Mouse (Mus musculus): ENCODE results near the gene 2200002D01Rik. TPM values are rescaled to one million over a fixed set of nuclear protein-coding genes. Genes with fewer than 3 reads are reported as not detected.

2200002D01Rik gene
- polyA plus RNA-seq, 1 experiment = 0.10 TPM

GRCm38 (mm10) chr7:29290691-29291485, 42.6 kb upstream of the 2200002D01Rik start:
- TF ChIP-seq CTCF (IDR thresholded peaks at IDR 0.05; ENCODE audit: extremely low read depth, insufficient read depth, low read length) = no peak
- TF ChIP-seq POLR2A (IDR thresholded peaks at IDR 0.05; ENCODE audit: extremely low read depth, insufficient read depth, low read length) = no peak
- peak overlapping the region; percentile 34 for H3K4me3 ChIP-seq (ENCODE audit: insufficient read depth, low read length)
- peak overlapping the region; percentile 82 for H3K27ac ChIP-seq (ENCODE audit: insufficient read depth, low read length)
- H3K4me1 ChIP-seq (ENCODE audit: control insufficient read depth, insufficient read depth, low read length) = no peaks in the 10 kb centered on the region

GRCm38 (mm10) chr7:29289856-29290255, 41.6 kb upstream of the 2200002D01Rik start:
- peak overlapping the region; percentile 34 for H3K4me3 ChIP-seq (ENCODE audit: insufficient read depth, low read length)
- no peak for TF ChIP-seq POLR2A (IDR thresholded peaks at IDR 0.05; ENCODE audit: extremely low read depth, insufficient read depth, low read length)
- no peak for TF ChIP-seq CTCF (IDR thresholded peaks at IDR 0.05; ENCODE audit: extremely low read depth, insufficient read depth, low read length)
- no peaks in the 10 kb centered on the region for H3K4me1 ChIP-seq (ENCODE audit: control insufficient read depth, insufficient read depth, low read length)
- H3K27ac ChIP-seq (ENCODE audit: insufficient read depth, low read length) = peak overlapping the region; percentile 64

- TF ChIP-seq CTCF (IDR thresholded peaks at IDR 0.05; ENCODE audit: extremely low read depth, insufficient read depth, low read length) = peak; percentile 48
- TF ChIP-seq POLR2A (IDR thresholded peaks at IDR 0.05; ENCODE audit: extremely low read depth, insufficient read depth, low read length) = no peak
- H3K4me1 ChIP-seq (ENCODE audit: control insufficient read depth, insufficient read depth, low read length) = no peaks in the 10 kb centered on the region
- peak within 1 kb of the TSS; percentile 64 for H3K27ac ChIP-seq (ENCODE audit: insufficient read depth, low read length)
Measured at GRCm38 (mm10) chr7:29288942-29289638, 40.8 kb upstream of the 2200002D01Rik start, which contains the start of gene Ppp1r14a. Ppp1r14a (plus strand) TSS chr7:29289308.

GRCm38 (mm10) chr7:29288079-29288478, 39.8 kb upstream of the 2200002D01Rik start:
- no peak overlapping the region for H3K27ac ChIP-seq (ENCODE audit: insufficient read depth, low read length)
- TF ChIP-seq CTCF (IDR thresholded peaks at IDR 0.05; ENCODE audit: extremely low read depth, insufficient read depth, low read length) = no peak
- no peak for TF ChIP-seq POLR2A (IDR thresholded peaks at IDR 0.05; ENCODE audit: extremely low read depth, insufficient read depth, low read length)
- no peaks in the 10 kb centered on the region for H3K4me1 ChIP-seq (ENCODE audit: control insufficient read depth, insufficient read depth, low read length)
- no peak overlapping the region for H3K4me3 ChIP-seq (ENCODE audit: insufficient read depth, low read length)

More at GRCm38 (mm10) chr7:29288942-29289638, 40.8 kb upstream of the 2200002D01Rik start, which contains the start of gene Ppp1r14a:
- H3K4me3 ChIP-seq (ENCODE audit: insufficient read depth, low read length) = peak within 1 kb of the TSS; percentile 34

- H3K27ac ChIP-seq (ENCODE audit: insufficient read depth, low read length) = no peak overlapping the region
- no peaks in the 10 kb centered on the region for H3K4me1 ChIP-seq (ENCODE audit: control insufficient read depth, insufficient read depth, low read length)
- TF ChIP-seq CTCF (IDR thresholded peaks at IDR 0.05; ENCODE audit: extremely low read depth, insufficient read depth, low read length) = no peak
- no peak for TF ChIP-seq POLR2A (IDR thresholded peaks at IDR 0.05; ENCODE audit: extremely low read depth, insufficient read depth, low read length)
- no peak overlapping the region for H3K4me3 ChIP-seq (ENCODE audit: insufficient read depth, low read length)
Measured at GRCm38 (mm10) chr7:29287481-29287880, 39.2 kb upstream of the 2200002D01Rik start.

- TF ChIP-seq POLR2A (IDR thresholded peaks at IDR 0.05; ENCODE audit: extremely low read depth, insufficient read depth, low read length) (no peak), CTCF (IDR thresholded peaks at IDR 0.05; ENCODE audit: extremely low read depth, insufficient read depth, low read length) (no peak)
- H3K27ac ChIP-seq (ENCODE audit: insufficient read depth, low read length) = no peak overlapping the region
- H3K4me3 ChIP-seq (ENCODE audit: insufficient read depth, low read length) = no peak overlapping the region
- peaks cover 2% of the 10 kb centered on the region; the same call in 1 of the 2 replicates for H3K4me1 ChIP-seq (ENCODE audit: control insufficient read depth, insufficient read depth, low read length)
Measured at GRCm38 (mm10) chr7:29284523-29284922, 36.3 kb upstream of the 2200002D01Rik start.

GRCm38 (mm10) chr7:29283876-29284275, 35.6 kb upstream of the 2200002D01Rik start:
- Histone ChIP-seq H3K27ac (ENCODE audit: insufficient read depth, low read length) (no peak overlapping the region), H3K4me3 (ENCODE audit: insufficient read depth, low read length) (no peak overlapping the region), H3K4me1 (ENCODE audit: control insufficient read depth, insufficient read depth, low read length) (peaks cover 2% of the 10 kb centered on the region; the same call in 1 of the 2 replicates)
- TF ChIP-seq POLR2A (IDR thresholded peaks at IDR 0.05; ENCODE audit: extremely low read depth, insufficient read depth, low read length) (no peak), CTCF (IDR thresholded peaks at IDR 0.05; ENCODE audit: extremely low read depth, insufficient read depth, low read length) (no peak)

- TF ChIP-seq CTCF (IDR thresholded peaks at IDR 0.05; ENCODE audit: extremely low read depth, insufficient read depth, low read length) = no peak
- TF ChIP-seq POLR2A (IDR thresholded peaks at IDR 0.05; ENCODE audit: extremely low read depth, insufficient read depth, low read length) = no peak
- Histone ChIP-seq H3K4me1 (ENCODE audit: control insufficient read depth, insufficient read depth, low read length) (peaks cover 2% of the 10 kb centered on the region; the same call in 1 of the 2 replicates), H3K27ac (ENCODE audit: insufficient read depth, low read length) (no peak overlapping the region), H3K4me3 (ENCODE audit: insufficient read depth, low read length) (peak overlapping the region; percentile 51)
Measured at GRCm38 (mm10) chr7:29282074-29282554, 33.8 kb upstream of the 2200002D01Rik start.
